Mouse (Mus musculus) layer of hippocampus, postnatal 10 days (tissue): ENCODE results near the gene Nme1. TPM values are rescaled to one million over a fixed set of nuclear protein-coding genes. Genes with fewer than 3 reads are reported as not detected.
"Not testable (repeated sequence)": the region's sequence is repeated elsewhere in the genome, so short reads cannot be mapped to it uniquely, and the experiment has no call there.

Experiments used
- DNase-seq, 2 experiments: peaks; one replicate each; pipeline ENCODE4 v3.0.0; 2021; ENCODE audit warnings: low spot score in 2 of 2
- total RNA-seq, 2 experiments: library from RNA; stranded (reverse); gene quantifications; 2 replicates each; pipeline ENCODE4 v1.2.3; 2021

Gene Nme1
- total RNA-seq, 2 experiments from 2014 or later: 97.6 to 113 TPM

DNA sequence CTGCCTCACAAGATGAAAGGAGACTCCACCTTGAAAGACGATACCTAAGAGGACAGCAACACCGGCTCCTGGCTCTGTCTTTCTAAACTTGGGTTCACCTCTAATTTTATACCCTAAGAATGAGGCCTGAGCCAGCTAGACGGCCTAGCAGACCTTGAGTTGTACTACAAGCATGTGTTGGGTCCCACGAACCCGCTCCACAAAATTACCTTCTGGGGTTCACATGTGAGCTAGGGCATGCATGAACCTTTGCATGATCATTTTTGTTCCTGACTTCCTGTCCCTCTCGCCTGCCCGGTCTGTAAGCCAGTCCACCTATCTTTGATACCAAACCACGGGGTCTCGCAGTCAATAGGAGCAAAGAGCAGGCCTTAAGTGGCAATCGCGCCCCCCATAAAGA, 940 bp downstream of the Nme1 start:
- DNase-seq: no peak

DNA sequence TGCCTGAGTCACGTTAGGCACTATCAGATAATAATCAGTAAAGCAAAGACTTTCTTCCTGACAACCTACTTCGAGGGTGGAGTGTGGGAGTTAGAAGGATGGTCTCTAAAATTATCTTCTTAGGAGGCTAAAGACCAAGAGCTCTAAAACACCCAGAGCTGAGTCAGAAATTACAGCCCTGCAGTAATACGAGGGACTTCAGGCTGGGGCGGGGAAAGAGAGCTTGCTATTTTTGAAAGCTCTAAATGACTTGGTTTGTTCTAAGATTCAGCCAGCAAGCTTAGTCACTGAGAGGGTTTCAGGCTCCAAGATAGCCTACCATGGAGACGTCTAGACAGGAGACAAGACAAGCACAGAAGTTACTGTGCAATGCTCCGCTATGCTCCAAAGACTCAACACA, 2.9 kb downstream of the Nme1 start:
- no peak for DNase-seq

- DNase-seq: no peak
Observed at GRCm38 (mm10) chr11:93963013-93963412, 5.3 kb downstream of the Nme1 start.

DNA sequence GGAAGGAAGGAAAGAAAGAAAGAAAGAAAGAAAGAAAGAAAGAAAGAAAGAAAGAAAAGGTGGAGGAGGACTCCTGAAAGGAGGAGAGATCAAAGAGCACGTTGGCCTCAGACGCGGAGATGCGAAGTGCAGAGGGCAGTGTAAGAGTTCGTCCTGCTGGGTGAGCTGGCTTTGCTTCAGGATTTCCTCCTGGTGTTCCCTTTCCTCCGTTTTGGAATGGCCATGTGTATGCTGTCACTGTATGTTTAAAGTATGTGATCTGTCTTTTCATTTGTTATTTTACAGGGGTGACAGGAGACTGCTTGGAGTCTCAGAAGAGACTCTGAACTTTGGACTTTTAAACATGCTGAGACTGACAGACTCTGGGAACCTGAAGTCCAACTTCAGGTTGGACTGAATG, 6.8 kb downstream of the Nme1 start:
- DNase-seq: no peak

DNA sequence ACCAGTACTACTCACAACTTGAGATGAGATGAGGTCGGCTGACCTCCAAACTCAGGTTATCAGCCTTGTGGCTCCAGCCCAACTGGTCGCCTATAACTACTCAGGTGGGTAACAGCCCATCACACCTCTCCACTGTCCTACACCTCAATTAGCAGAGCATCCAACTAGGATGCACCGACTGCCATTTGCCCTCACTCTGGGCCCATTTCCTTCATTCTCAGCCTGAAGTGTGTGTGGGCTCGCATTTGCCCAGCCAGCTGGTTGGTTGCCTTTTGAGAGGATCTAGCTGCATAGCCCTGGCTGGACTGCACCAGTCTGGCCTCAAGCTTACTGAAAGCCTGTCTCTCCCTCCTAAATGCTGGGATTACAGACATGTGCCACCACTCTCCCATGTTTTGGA, 10.6 kb downstream of the Nme1 start:
- peak in 1 of 2 experiments; percentile 12 for DNase-seq

- peak in 1 of 2 experiments; percentile 12 for DNase-seq
Observed at GRCm38 (mm10) chr11:93957031-93957555, 11.2 kb downstream of the Nme1 start.

DNA sequence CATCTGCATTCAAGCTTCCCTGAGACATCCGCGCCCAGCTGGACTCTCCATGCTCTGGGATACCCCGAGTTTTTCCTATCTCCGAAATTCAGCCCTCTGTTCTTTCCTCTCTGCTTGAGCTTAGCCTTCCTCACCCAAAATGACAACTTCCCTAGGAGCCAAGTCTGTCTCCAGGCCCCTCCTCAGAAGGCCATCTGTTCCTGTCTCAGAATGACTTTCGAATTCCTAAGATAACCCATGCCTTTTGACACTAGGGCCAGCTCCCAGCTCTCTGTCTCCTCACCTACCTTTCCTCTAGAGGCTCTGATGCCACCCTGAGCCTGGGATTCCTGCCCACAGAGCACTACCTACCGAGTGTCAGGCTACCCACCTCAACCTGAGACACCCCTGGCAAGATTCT, 12.2 kb downstream of the Nme1 start, which contains the start of gene Nme2:
Nme2 (minus strand) TSS at position 101 of the 400 bp plus-strand sequence.
- DNase-seq: peak in 1 of 2 experiments; percentile 31

DNA sequence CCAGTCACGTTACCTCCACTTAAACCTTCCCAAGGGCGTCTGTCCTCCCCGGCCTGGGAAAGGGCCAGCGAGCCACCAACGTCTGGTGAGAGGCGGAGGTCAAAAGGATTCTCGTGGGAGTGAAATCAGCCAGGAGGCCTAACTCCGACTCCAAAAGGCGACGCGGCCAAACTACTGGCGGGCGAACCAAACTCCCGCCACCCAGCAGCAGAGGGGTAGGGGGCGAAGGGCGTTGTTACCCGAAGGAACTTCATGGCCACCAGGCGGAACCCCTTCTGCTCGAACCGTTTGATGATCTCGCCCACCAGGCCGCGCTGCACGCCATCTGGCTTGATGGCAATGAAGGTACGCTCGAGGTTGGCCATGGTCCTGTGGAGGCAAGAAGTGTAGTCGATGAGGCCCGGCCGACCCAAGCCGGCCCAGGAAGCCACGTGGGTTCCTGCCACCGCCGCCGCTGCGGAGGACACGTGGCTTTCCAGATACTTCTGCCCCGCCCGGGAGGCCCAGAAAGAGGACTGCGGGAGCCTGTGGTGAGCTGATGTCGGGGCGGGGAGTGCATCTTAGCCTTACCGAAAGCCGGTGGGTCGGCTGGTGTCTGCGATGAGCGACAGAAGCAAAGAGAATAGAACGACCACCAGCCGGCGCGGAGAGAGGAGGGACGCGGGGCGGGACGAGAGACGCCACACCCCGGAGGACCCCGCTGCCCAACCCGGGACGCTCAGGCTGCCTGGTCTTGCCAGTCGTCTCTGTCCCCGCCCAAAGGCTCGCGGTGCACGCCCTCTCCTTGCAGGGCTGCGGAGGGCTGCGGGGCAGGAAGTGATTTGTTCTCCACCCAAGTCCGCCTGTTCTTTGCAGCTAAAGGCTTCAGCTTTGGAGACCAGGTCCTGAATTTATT, 12.8 kb downstream of the Nme1 start:
- DNase-seq: peak; percentile 88 to 91

GRCm38 (mm10) chr11:93954738-93955255, 13.5 kb downstream of the Nme1 start:
- DNase-seq: peak in 1 of 2 experiments; percentile 10

DNA sequence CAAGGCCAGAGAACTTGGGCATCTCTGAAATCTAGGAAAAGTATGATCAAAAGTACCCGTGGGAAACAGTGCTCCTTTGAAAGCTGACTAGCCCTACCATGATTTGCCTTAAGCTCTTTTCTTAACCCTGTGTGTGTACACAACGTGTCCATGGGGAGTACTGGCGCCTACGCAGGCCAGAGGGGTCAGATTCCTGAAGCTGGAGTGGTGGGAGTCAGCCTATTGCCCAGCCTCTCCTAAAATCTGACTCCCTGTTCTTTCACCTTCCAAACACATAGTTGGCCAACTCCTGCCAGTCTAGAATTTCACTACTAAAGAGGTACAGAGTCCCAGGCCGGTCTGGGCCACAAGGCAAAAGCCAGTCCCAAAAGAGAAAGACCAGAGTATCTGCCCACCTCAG, 15.9 kb downstream of the Nme1 start:
- no peak for DNase-seq

DNA sequence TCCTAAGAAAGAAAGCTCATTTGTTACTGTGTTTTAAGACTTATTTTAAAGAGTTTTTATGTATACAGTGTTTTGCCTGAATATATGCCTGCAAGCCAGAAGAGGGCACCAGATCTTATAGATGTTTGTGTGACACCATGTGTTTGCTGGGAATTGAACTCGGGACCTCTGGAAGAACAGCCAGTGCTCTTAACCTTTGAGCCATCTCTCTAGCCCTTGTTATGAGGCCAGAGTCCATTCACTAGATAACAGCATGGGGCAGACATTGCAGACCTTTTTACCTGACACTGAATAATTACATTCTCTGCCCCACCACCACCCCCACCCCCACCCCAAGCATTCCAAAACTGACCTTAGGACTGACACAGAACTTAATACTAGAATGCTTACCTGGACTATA, 18.3 kb downstream of the Nme1 start:
- no peak for DNase-seq

DNA sequence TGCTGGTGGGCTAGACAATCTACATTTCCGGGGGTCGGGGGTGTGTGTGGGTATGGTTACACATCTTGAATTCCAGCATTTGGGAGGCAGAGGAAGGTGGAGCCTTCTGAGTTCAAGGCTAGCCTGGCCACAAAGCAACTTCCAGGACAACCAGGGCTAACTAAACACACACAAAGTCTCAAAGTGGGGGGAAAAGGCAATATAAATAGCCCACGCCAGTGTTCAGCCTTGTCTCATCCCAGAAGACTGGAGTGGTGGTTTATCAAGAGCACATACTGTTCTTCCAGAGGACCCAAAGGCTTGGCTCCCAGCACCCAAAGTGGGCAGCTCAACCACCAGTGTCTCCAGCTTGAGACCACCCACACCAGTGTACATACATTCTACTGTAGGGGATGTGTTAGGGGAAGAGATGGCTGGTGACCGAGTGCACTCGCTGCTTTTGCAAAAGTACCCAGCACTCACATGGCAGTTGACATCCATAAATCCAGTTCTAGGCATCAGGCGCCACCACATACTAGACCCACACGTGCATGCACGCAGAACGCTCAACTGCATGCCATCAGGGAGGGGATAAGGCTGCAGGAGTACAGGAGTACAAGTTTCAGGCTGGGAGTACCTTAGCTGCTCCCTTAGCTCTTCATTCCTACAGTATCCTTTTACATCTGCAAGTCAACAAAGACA, 19.3 kb downstream of the Nme1 start:
- no peak for DNase-seq

DNA sequence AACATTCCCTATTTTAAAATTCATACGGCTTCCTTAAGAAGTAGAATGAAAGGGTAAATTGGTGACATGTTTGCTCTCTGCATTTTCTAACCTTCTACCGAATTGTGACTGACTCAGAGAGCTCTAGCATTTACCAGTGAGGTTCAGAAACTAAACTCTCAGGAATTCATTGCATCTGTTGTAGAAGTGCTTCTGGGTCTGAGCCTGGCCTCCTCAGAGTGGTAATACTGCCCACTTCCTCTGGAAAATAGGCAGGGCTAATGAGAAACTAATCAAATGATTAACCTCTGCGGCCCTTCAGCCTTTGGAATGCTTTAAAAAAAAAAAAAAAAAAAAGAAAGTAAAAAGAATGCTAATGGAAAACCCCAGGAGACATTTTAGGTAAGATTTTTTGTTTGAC, 23.3 kb downstream of the Nme1 start:
- no peak for DNase-seq

GRCm38 (mm10) chr11:93940906-93941305, 27.4 kb downstream of the Nme1 start:
- DNase-seq: no peak

GRCm38 (mm10) chr11:93929106-93929505, 39.2 kb downstream of the Nme1 start:
- no peak for DNase-seq

GRCm38 (mm10) chr11:93915019-93915418, 53.3 kb downstream of the Nme1 start:
- DNase-seq: not testable (repeated sequence)

DNA sequence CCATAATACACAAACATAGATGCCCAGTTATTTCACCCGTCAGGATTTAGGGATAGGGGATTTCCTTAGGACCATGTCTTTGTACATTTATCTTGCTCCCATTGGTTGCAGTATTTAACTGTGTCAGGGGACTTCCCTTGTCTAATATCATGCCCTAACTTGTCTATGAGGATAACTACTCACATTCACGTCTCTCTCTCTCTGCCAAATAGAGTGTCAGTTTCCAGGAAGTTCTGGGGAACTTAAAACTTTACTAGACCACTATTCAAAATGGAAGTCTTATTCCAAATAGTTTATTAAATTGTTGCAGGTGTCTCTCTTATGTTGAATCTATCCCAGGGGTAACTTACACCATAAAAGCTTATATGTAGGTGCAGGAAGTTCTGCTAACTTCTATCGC, 56.7 kb downstream of the Nme1 start:
- no peak for DNase-seq

- DNase-seq: no peak
Observed at GRCm38 (mm10) chr11:93908829-93909228, 59.5 kb downstream of the Nme1 start.

- DNase-seq: no peak
Observed at GRCm38 (mm10) chr11:93907839-93908238, 60.5 kb downstream of the Nme1 start.
